Mouse (Mus musculus): ENCODE data around the gene Eif3f.
A peak's percentile ranks its signal among the peaks of the same experiment; 100 is the strongest.

The Eif3f gene

GRCm38 (mm10) chr7:108933794-108934731 is at the start of gene Eif3f:
TSS of gene Eif3f (plus strand) at chr7:108934417.
- DNase-seq (ENCODE audit: low spot score in 2 of 2): peak; percentile 92 to 95

GRCm38 (mm10) chr7:108884906-108885305 is 49.3 kb upstream of the Eif3f start, which contains the start of gene Olfr518:
TSS of gene Olfr518 (minus strand) at chr7:108885006.
- DNase-seq (ENCODE audit: low spot score in 2 of 2): no peak

- DNase-seq (ENCODE audit: low spot score in 2 of 2): no peak
Observed at GRCm38 (mm10) chr7:108894320-108894719, 39.9 kb upstream of the Eif3f start, which contains the start of gene Olfr519. TSS of gene Olfr519 (minus strand) at chr7:108894420.

GRCm38 (mm10) chr7:108903969-108904368 is 30.2 kb upstream of the Eif3f start:
- DNase-seq (ENCODE audit: low spot score in 2 of 2): no peak

- no peak for DNase-seq (ENCODE audit: low spot score in 2 of 2)
Observed at GRCm38 (mm10) chr7:108927043-108927442, 7.2 kb upstream of the Eif3f start.

- no peak for DNase-seq (ENCODE audit: low spot score in 2 of 2)
Observed at GRCm38 (mm10) chr7:108928280-108929188, 5.7 kb upstream of the Eif3f start.

GRCm38 (mm10) chr7:108929726-108930393 is 4.4 kb upstream of the Eif3f start, which contains the start of gene Nlrp10:
TSS of gene Nlrp10 (minus strand) at chr7:108930178.
- DNase-seq (ENCODE audit: low spot score in 2 of 2): peak; percentile 24

- no peak for DNase-seq (ENCODE audit: low spot score in 2 of 2)
Observed at GRCm38 (mm10) chr7:108934836-108935235, 619 bp downstream of the Eif3f start.

GRCm38 (mm10) chr7:108935411-108935810 is 1.2 kb downstream of the Eif3f start:
- no peak for DNase-seq (ENCODE audit: low spot score in 2 of 2)

- DNase-seq (ENCODE audit: low spot score in 2 of 2): no peak
Observed at GRCm38 (mm10) chr7:108936591-108936990, 2.4 kb downstream of the Eif3f start.

- no peak for DNase-seq (ENCODE audit: low spot score in 2 of 2)
Observed at GRCm38 (mm10) chr7:108941466-108941865, 7.2 kb downstream of the Eif3f start.

- peak; percentile 20 to 22 for DNase-seq (ENCODE audit: low spot score in 2 of 2)
Observed at GRCm38 (mm10) chr7:108944002-108944401, 9.8 kb downstream of the Eif3f start.

- no peak for DNase-seq (ENCODE audit: low spot score in 2 of 2)
Observed at GRCm38 (mm10) chr7:108948611-108949010, 14.4 kb downstream of the Eif3f start.

- no peak for DNase-seq (ENCODE audit: low spot score in 2 of 2)
Observed at GRCm38 (mm10) chr7:108949301-108949700, 15.1 kb downstream of the Eif3f start.

- DNase-seq (ENCODE audit: low spot score in 2 of 2): peak; percentile 36 to 43
Observed at GRCm38 (mm10) chr7:108950312-108950761, 16.1 kb downstream of the Eif3f start, which contains the start of gene Tub. TSS of gene Tub (plus strand) at chr7:108950338.

GRCm38 (mm10) chr7:108950762-108951331 is 16.6 kb downstream of the Eif3f start:
- no peak for DNase-seq (ENCODE audit: low spot score in 2 of 2)

GRCm38 (mm10) chr7:108952801-108953200 is 18.6 kb downstream of the Eif3f start:
- DNase-seq (ENCODE audit: low spot score in 2 of 2): peak in 1 of 2 experiments; percentile 13

GRCm38 (mm10) chr7:108954185-108954584 is 20.0 kb downstream of the Eif3f start:
- DNase-seq (ENCODE audit: low spot score in 2 of 2): peak; percentile 12 to 22

GRCm38 (mm10) chr7:108957734-108958133 is 23.5 kb downstream of the Eif3f start:
- no peak for DNase-seq (ENCODE audit: low spot score in 2 of 2)

- no peak for DNase-seq (ENCODE audit: low spot score in 2 of 2)
Observed at GRCm38 (mm10) chr7:108965968-108966367, 31.8 kb downstream of the Eif3f start.
